Mouse (Mus musculus): ENCODE data around the gene Ubxn6.

The Ubxn6 gene

DNA sequence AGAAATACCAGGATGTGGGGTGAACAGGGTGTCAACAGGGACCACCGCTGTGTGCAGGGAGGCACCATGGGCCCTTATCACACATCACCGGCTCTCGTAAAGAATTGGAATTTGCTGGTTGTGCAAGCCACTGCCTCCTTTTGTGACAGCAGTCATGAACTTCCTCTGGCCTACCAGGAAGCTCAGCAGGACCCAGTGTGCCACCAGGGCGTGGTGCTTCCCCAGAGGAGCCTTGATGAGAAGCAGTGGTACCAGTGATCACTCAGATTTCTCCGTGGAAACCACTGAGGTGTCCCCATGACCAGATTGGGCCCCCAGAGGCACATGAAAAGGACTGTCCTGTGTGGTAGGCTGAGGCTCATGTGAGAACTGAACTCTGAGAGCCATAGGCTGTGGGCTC lies 51.4 kb downstream of the Ubxn6 start:
- DNase-seq, result peak; percentile 61

DNA sequence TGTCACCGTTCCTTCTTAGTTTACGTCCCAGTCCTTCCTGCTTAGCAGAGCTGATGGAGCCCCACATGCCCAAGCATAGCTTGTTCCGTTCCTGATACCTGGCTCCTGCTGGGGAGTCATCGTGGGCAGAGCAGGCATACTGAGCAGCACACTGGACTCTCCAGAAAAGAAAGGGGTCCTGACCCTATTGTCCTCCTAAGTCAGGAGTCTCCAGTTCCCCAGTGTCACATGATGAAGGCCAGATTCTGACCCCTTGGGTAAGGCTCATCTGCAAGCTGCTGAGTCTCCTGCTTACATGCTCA lies 51.9 kb downstream of the Ubxn6 start:
- no peak for DNase-seq

DNA sequence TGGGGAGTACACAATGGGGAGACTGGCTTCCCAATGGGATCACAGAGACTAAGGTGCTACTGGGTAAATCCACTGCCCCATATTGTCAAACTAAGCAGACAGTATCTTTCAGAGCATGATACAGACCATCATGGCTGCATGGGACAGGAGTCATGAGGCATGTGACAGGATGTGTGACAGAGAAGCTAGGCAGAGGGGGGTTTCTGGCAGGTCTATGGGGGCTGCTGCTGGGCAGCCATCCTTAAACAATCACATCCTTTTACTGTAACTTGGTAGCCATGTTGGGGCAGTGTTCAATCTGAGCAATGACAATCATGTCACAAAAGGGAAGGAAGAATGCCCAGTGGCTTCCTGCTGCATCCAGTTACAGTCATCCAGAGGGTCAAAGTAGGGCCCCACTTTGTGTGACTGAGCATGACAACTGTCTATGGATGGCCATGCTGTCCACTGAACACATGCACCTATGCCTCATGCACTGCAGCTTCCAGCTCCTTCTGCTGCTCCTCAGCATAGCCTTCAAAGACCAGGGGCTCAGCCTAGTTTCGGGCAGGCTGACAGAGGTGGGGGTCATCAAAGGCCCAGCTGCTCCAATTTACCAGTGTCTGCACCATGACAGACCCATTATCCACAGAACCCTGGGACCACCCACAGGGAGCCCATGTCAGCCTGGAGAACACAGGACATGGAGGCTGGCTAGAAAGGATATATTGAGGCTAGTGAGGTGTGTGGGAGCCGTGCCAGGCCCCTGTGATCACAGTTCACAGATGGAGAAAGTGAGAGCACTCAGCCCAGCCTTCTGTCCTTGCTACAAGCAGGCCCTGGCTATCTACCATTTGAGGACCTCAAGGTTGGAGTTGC lies 52.5 kb downstream of the Ubxn6 start:
- DNase-seq, result no peak

DNA sequence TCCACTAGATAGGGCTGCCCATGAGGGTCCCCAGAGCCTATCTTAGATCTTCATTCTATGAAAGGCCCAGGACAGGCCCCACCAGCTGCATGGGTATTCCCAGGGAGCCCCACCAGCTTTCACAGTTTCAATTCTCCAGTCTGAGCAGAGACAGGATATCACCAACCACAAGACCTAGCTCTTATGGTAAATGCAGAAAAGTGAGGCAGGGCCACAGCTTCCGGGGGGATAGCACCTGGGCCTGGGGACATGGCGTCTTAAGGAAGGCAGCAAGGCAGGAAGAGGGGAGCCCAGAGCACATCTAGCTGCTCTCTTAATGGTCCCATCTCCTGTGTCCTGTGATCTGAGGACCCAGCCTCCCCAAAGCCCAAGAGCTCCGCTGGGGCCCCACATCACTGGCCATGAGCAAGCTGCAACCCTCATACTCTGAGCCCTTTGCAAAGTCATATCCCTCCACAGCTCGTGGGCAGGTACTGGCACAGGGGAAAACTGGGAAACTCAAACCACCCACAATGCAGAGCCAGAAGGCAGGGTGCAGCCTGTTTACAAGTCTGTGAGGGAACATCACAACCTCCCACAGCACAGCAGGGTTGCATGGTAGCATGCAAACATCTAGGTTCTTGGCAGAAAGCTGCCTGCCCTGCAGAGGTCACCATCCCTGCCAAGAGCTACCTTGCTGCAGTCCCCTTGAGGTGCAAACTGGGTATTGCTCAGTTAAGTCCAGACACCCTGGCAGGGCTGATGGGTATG lies 53.5 kb downstream of the Ubxn6 start:
- DNase-seq, result no peak

DNA sequence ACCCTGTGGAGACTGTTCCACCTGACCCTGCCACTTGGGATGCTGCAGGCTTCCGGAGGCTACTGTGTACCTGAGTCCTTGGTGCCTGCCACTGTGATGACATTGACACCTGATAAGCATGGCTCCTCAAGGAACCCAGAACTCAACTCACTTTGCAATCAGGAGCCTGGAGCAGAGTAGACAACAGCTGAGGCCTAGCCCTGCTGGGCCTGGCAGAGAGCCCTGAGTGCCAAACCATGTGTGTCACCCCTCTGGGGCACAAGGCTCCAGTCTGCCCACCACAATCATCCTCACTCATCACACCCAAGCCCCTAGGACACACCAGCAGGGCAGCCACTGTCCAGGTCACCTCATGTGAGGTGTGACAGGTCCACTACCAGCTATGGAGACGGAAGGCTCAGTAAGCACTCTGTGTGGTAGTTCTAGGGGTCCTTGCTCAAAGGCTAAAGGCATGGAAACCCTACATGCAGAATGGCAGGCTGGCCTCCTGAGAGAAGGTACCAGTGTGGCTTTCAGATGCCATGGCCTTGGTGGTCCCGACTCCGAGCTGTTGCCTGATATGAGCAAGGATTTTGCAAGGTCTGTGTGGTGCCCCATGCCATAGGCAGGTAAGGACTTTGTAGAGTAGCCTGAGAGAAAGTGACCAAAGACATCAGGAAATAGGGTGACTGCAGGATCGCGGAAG lies 54.3 kb downstream of the Ubxn6 start:
- no peak for DNase-seq

DNA sequence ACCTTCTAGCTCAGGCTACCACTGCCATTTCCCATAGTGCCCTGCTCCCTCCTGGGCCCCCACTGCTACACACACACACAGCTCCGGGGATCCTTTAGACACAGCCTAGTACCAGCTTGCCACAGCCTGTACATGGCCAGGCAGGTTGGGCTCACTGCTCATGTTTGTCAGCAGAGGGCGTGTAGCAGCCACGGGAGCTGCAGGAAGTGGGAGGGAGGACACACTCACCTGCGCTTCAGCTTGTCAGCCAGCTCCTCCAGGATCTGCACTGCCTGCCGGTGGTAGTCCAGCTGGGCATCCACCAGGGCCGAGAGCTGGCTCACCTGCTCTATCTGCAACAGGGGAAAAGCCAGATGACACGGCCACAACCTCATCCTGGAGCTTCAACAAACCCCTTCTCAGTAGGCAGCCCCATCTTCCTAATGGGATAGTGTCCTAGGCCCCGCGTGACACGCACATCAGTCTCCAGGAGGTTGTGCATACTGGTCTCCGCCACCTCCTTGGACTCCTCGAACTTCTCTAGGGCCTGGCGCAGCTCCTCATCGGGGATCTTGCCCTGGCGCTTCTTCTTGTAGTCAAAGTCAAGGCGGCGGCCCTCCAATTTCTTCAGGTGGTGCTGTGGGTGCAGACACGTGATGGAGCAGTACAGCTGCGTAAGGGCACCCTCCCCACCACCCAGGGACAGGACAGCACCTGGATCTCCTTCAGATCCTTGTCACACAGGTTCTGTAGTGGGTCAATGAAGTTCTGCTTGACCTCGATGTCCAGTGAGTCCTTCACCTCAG lies 56.3 kb downstream of the Ubxn6 start:
- DNase-seq, result peak in 1 of 2 experiments; percentile 48

DNA sequence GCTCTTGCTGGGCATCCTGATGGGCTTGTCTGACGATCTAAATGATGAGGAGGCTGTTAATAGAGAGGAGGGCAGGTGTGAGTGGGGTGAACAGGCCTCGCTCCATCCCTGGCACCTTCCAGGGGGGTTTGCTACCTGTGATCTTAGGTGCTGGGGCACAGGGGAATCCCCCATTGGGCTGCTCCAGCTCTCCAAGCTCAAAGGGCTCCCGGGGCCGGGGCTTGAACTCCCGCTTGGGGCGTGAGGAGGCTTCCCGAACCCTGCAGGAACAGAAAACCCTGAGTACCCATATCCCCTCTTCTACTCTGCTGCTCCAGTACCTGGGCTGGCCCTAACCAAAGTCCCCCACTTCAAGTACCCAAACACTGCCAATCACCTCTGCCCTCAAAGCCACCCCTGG lies 57.0 kb downstream of the Ubxn6 start:
- no peak for DNase-seq

Measured in lung, adult 18-20 months (tissue).